Mouse (Mus musculus): Measurements from ENCODE around the gene Cactin.

DNA sequence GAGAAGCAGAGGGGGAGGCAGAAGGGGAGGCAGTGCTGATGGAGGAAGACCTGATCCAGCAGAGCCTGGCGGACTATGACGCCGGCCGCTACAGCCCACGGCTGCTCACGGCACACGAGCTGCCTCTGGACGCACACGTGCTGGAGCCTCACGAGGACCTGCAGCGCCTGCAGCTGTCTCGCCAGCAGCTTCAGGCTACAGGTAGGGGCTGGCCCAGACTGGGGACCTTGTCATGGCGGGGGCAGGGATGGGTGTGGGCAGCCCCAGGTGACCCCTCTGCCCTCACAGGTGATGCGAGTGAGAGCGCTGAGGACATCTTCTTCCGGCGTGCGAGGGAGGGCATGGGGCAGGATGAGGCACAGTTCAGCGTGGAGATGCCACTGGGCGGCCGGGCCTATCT, 4.3 kb downstream of the Cactin start:
- TF ChIP-seq CTCF (IDR thresholded peaks at IDR 0.05; ENCODE audit: control insufficient read depth, insufficient read depth, insufficient read length) = no peak
- TF ChIP-seq USF1 (IDR thresholded peaks at IDR 0.05; ENCODE audit: low read depth) = no peak
- TF ChIP-seq MYOG (IDR thresholded peaks at IDR 0.05; ENCODE audit: control insufficient read depth, extremely low read depth, insufficient read length) = no peak
- TF ChIP-seq MAX (IDR thresholded peaks at IDR 0.05) = no peak
- TF ChIP-seq MYOD1 (IDR thresholded peaks at IDR 0.05; ENCODE audit: control insufficient read depth, insufficient read length, low read depth) = no peak
- TF ChIP-seq FOSL1 (IDR thresholded peaks at IDR 0.05; ENCODE audit: insufficient read depth, low read length, poor library complexity, severe bottlenecking) = no peak
- no peak for TF ChIP-seq CEBPB (IDR thresholded peaks at IDR 0.05; ENCODE audit: low read depth)
